Mouse (Mus musculus): Measurements from ENCODE around the gene Slc39a13.

GRCm38 (mm10) chr2:91015386-91015785 is 54.8 kb downstream of the Slc39a13 start:
- TF ChIP-seq CTCF (IDR thresholded peaks at IDR 0.05; ENCODE audit: low read depth, low read length) = no peak
- TF ChIP-seq POLR2A (IDR thresholded peaks at IDR 0.05; ENCODE audit: borderline replicate concordance, low read depth, low read length) = no peak

All from bone marrow macrophage, adult 2 months (primary cell).